Mouse (Mus musculus): ENCODE data around the gene Hbq1a. TPM values are rescaled to one million over a fixed set of nuclear protein-coding genes. Genes with fewer than 3 reads are reported as not detected.

Hbq1a gene
- total RNA-seq, 2 experiments from 2014 or later: not detected

DNA sequence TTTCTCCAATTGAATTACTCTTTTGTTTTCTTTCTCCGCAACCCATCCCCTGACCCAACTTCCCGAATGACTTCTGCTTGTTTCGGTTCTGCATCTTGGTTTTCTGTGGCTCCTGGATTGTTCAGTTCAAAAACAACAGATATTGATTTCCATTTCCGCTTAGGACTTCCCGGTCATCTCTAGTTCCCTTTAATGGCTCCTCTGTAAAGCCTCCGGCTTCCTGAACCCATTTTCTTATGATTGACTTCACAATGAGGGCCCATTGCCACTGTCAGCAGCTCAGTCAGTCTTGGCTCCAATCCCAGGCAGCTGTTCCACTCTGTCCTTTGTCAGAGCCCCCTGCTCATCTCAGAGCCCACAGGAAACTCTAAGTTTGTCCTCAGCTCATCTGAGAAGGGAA is 31.2 kb downstream of the Hbq1a start:
- DNase-seq: peak; percentile 36

DNA sequence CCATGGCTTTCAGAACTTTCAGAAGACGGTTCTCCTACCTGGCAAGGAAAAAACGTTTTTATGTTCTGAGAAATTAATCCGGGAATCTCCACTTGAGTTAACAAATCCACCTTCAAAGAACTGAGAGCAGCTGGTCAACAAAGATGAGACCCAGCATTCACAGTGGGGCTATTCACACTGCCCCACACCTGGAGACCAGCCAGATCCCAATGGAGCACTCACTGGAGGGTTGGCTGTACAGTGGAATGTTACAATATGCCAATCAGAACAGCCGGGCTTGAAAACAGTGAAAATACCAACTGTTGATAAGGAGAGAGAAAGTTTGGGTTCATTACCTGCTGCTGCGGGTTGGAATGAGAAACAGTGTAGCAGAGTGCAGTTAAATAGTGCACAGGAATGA is 32.0 kb downstream of the Hbq1a start:
- DNase-seq: no peak

DNA sequence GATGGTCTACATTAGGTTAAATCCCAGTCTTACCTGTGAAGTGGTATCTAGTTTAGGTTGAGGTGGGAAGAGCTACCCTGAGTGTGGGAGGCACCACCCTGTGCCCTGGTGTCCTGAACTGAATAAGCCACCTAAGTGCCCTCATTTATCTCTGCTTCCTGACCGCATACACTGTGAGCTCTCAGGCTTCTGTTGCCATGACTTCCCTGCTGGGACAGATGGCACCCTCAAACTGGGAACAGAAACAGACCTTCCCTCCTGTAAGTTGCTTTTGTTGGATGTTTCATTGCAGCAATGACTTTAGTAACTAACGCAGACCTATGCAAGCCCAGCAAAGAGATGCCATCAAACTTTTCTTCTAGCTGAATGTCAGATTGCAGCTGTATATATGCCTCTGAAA is 33.4 kb downstream of the Hbq1a start:
- DNase-seq: no peak

DNA sequence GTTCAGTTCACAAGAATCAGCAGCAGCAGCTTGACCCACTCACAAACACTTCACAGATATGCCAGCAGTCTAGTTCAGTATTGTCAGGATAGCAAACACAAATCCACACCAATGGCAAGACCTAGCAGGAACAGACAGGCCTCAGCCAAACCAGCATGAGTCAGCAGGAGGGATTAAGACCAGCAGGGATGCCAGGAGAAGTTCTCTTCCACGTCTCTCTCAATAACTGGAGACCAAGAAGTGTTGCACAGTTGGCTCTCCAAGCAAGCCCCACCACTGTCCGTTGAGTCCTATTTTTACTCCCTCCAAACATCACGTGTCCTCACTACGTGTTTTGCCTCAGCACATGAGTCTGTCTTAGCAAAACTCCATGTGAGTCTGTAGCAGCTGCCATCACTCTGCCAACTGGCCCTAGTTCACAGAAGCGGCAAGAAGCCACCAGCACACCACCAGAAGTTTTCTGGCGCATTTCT is 36.6 kb downstream of the Hbq1a start:
- no peak for DNase-seq

DNA sequence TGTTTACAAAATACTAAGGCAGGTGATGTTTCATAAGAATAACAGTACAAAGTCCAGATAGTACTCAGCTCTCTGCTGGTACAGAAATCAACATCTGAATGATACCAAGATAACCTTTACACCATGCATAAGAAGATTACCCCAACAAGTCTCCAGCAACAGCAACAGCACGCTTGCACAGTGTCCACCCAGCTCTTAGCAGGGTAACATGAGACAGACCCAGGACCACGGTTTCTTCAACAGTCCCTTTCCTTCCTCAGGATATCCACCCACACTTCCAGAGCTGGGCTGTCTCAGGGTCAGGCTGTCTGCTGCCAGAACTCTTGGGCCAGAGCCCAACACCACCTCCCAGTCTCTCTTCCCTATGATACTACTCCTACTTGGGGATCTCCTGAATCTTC is 39.3 kb downstream of the Hbq1a start:
- no peak for DNase-seq

DNA sequence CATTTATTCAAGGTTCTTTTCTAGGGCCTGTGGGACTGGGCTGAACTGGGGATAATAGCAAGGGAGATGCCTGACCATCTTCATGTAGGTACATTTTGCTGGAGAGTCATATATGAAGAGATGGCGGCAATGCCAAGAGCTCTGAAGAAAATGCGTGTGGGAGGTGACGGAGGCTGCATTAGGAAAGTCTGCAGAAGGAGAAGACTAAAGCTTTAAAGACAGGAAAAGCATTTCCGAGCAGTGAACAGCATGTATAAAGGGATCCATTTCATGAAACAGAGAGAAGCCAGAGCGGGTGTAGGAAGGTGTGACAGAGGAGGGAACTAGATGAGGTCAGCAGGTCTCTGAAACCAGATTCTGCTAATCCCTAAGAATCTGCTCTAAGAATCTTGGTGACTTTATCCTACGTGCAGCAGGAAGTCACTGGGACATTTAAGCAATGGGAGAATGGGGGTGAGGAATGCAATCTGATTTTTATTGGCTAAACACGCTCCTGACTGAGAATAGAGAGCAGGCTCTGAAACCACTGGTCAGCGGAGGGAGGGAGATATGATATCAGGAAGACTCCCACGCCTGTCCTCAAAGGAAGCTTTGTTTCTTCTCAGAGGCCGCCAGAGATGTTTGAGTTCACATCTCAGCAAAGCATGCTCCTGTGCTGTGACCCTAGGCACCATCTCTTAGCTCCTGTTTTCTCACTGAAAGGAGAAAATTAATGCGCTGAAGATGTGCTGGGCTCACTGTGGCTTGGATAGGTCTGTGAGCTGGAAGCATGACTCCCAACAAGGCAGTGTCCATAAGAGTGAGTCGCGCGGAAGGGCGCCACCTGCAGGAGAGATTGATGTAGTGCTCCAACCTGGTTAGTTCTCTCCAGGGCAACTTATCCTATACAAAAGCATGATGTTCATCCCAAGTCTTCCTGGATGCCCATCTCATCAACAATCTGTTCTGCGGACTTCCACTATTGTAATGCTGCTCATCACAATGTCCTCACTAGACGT is 40.9 kb downstream of the Hbq1a start:
- DNase-seq: peak; percentile 62

DNA sequence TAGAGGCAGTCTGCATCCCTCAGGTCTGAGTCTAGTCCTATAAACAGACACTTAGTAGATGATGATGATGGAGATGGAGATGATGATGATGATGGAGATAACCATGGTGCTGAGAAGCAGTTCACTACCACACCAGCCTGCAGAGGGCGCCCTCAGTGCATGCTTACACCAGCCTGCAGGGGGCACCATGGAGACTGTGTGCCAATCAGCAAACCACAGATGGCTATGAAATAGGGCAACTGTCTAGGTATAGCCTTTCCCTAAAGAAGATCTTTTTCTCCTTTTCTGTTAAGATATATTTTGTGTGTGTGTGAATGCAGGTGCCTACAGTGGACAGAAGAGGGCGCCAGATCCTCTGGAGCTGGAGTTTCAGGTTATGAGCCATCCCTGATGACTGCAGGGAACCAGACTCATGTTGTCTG is 42.9 kb downstream of the Hbq1a start:
- peak; percentile 39 for DNase-seq

DNA sequence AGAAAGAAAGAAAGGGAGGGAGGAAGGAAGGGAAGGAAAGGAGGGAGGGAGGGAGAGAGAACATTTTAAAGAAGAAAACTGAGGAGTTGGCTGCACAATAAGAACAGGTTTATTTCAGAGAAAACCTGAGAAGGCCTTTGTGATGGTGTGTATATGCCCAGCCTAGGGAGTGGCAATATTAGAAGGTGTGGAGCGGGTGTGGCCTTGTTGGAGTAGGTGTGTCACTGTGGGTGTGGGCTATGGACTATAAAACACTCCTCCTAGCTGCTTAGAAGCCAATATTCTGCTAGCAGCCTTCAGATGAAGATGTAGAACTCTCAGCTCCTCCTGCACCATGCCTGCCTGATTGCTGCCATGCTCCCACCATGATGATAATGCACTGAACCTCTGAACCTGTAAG is 43.5 kb downstream of the Hbq1a start:
- DNase-seq: no peak

DNA sequence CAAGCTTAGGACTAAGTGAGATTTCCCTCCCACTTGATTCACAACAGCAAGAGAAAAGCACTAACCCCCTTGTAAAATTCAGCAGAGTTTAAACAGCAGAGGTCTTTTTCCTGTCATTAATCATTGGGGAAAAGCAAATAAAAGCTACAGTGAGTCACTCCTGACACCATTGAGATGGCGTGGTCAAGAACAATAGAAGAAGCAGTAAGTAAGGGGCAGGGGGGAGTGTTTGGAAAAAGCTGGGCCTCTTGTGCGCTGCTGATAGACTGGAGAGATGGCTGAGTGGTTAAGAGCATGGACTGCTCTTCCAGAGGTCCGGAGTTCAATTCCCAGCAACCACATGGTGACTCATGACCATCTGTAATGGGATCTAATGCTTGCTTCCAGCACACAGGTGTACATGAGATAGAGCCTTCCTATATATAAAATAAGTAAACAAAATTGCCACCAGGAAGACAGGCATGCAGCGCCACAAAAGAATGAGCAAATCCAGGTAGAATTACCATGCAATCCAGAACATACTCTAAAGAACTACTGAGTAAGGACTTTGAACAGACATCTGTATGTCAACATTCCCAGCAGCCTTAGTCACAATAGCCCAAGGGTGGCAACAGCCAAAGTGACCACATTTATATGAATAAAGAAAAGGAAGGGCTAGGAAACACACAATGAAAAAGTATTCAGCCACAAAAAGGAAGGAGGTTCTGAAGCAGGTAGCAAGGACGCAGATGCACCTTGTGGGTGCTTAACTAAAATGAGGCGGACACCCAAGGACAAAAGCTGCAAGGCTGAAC is 45.8 kb downstream of the Hbq1a start:
- DNase-seq: no peak

DNA sequence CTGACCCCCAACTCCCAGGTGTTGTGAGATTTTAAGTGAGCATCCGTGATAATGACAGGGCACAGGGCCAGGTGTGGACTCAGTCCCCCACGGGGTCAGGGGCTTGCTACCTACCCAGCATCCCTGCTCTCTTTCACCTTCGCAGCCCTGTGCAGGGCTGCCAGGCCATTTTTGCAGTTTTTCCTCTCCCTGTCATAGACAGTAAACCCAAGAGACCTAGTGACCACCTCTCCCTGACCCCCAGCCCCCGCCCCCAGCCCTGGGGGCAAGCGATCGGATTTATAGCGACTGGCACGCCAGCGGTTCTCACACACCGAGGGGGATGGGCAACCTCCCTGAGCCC is 47.4 kb downstream of the Hbq1a start:
- no peak for DNase-seq

DNA sequence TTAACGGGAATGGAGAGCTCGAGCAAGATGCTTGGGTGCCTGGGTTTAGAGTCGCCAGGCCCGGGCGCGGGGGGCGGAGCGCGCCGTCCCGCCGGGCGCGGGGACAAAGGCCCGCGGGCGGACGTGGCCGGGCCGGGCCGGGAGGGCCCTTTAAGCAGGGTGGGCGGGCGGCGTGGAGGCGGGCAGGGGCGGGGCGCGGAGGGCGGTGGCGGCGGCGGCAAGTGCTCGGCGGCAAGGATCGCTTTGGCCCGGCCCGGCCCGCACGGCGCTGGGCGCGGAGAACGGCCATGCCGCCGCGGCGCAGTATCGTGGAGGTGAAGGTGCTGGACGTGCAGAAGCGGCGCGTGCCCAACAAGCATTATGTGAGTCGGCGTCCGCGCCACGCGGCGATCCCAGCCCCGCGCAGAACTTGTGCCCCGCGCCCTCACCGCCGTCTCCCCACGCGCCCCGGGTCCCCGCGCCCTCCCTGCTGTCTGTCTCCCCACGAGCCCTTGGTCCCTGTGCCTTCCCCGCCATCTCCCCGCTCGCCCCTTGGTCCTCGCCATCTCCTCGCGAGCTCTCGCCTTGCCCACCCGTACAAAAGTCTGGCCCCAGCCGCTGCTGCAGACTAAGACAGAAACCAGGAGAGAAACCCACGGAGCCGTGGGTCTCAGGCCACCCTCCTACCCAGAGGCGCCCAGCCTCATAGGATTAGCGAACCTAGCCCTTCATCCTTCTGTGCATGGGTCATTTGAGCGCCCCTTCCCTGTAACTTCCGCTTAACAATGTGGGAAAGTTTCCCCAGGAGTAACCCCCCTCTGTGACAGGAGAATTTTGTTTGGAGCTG is 48.0 kb downstream of the Hbq1a start, which contains the start of gene Sh3pxd2b:
TSS of gene Sh3pxd2b (plus strand) at position 214 of the 826 bp plus-strand sequence.
- DNase-seq: peak; percentile 82

DNA sequence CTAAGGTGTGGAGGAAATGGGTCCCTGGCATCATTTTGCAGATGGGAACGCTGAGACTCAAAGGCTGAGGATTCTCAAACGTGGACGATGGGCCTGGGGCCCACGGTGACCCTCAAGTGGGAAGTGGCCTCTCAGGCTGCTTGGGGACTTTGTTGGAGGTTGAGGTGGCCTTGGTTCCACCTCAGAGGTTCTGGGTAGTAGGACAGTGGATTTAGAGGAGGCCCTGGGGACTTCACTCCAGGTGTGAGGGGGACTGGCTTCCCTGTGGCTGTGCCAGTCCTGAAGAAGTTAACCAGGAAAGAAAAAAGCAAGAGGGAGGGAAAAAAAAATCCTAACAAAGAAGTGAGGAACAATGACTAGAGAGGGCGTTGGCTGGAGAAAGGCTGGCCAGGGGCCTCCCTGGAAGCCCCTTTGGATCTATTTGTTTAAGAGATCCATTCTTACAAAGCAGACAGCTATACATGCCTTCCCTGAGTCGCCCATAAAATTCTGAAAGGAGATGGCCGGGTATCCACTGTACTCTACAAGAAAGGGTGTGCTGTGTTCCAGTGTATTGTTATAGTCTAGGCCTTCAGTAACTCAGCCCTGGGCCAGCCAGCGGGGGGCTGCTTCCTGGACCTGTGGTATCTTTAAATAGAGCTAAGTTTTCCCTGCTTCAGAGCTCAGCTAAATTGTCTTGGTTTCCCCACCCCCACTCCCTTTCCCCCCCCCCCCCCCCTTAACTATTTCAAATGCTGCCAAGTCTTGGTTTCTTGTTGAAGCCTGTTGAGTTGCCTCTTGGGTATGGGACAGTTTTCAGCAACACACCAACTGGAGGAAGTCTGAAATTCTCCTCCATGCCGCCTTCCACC is 48.8 kb downstream of the Hbq1a start:
- no peak for DNase-seq

DNA sequence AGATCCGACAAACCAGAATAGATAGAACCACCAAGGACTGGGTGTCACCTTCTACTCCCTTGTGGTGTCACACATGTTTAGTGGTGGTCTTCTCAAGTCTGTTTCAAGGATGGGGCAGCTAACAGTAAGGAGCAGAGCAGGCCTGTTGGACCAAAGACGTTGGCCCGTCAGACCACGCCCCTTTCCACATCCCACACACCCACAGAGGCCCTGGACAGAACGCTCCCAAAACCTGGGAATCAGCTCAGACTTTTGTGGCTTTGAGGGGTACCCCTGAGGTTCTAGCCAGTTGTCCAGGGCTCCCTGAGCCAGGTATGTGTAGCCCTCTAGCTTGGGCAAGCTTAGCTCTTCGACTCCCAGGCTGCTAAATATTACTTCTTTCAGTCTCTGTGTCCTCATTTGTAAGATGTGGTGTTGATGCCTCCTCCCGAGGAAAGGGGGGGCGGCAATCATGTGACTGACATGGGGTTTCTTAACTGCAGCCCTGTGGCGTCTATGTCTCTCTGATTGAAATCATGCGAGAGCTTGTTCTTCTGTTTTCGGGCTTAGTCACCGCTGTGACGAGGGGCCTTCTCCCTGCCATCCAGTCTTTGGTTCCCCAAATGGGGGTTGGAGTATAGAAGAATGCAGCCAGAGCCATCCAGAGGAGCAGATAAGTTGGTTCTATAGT is 49.5 kb downstream of the Hbq1a start:
- no peak for DNase-seq

Other genes with a start within 250 kb of the Hbq1a start
- gene Il9r, start 99.8 kb upstream of the Hbq1a start, total RNA-seq (2021): not detected
- 1 to 10 TPM; 7.6 to 8.6 TPM for gene Snrnp25, start 94.7 kb upstream of the Hbq1a start, total RNA-seq (2021)
- 10 to 100 TPM; 26.3 to 35.3 TPM for gene Rhbdf1, start 77.8 kb upstream of the Hbq1a start, total RNA-seq (2021)
- 10 to 100 TPM; 11.2 to 14.3 TPM for gene Mpg, start 73.6 kb upstream of the Hbq1a start, total RNA-seq (2021)
- 10 to 100 TPM; 18.9 to 25.0 TPM for gene Nprl3, start 32.4 kb upstream of the Hbq1a start, total RNA-seq (2021)
- gene Hba-x, start 23.7 kb upstream of the Hbq1a start, total RNA-seq (2021): not detected
- 1,000 to 10,000 TPM in 1 of 2 experiments, 100 to 1,000 TPM in 1; 968 to 1,389 TPM for gene Hba-a1, start 16.6 kb upstream of the Hbq1a start, total RNA-seq (2021)
- under 1 TPM in 1 of 2 experiments, not detected in 1; 0.79 TPM for gene Hbq1b, start 13.1 kb upstream of the Hbq1a start, total RNA-seq (2021)
- gene Hba-a2, start 3.6 kb upstream of the Hbq1a start, total RNA-seq (2021): 1,000 to 10,000 TPM in 1 of 2 experiments, 100 to 1,000 TPM in 1; 662 to 1,092 TPM
- 10 to 100 TPM; 25.1 to 32.5 TPM for gene Sh3pxd2b, start 47.8 kb downstream of the Hbq1a start, total RNA-seq (2021)
- gene Ubtd2, start 155.3 kb downstream of the Hbq1a start, total RNA-seq (2021): 10 to 100 TPM; 30.2 to 34.5 TPM
- under 1 TPM in 1 of 2 experiments, not detected in 1; 0.66 TPM for gene Efcab9, start 232.0 kb downstream of the Hbq1a start, total RNA-seq (2021)
- gene Stk10, start 233.2 kb downstream of the Hbq1a start, total RNA-seq (2021): 1 to 10 TPM; 5.3 to 8.5 TPM

Measured in gastrocnemius, postnatal 10 days (tissue).